Mouse (Mus musculus) kidney, embryonic 15.5 days (tissue): Measurements from ENCODE around the gene Chst3. TPM values are rescaled to one million over a fixed set of nuclear protein-coding genes. Genes with fewer than 3 reads are reported as not detected.

ENCODE experiments used
- ATAC-seq: fragments of 200-750 bp; cut with Nextera tagmentation; replicated peaks from 2 replicates; pipeline ENCODE4 v1.8.0; 2017; ENCODE audit warnings: moderate TSS enrichment; ENCODE audit not compliant: low FRiP score
- H3K27ac ChIP-seq: fragments of 300-500 bp; sonication (generic); 2 replicates; pipeline ENCODE4 v1.5.1; 2015; ENCODE audit warnings: mild to moderate bottlenecking, inconsistent platforms
- H3K27me3 ChIP-seq: fragments of 300-500 bp; sonication (generic); 2 replicates; pipeline ENCODE4 v1.6.1; 2015; ENCODE audit warnings: inconsistent platforms
- H3K36me3 ChIP-seq: fragments of 300-500 bp; sonication (generic); 2 replicates; pipeline ENCODE4 v1.6.1; 2015; ENCODE audit warnings: inconsistent platforms
- H3K4me1 ChIP-seq: fragments of 300-500 bp; sonication (generic); 2 replicates; pipeline ENCODE4 v1.6.1; 2015; ENCODE audit warnings: inconsistent platforms
- H3K4me2 ChIP-seq: fragments of 300-500 bp; sonication (generic); 2 replicates; pipeline ENCODE4 v1.6.1; 2015; ENCODE audit warnings: moderate library complexity, mild to moderate bottlenecking, inconsistent platforms
- H3K4me3 ChIP-seq: fragments of 300-500 bp; sonication (generic); replicated peaks from 2 replicates; pipeline ENCODE4 v1.5.1; 2015; ENCODE audit warnings: mild to moderate bottlenecking, inconsistent platforms
- H3K9ac ChIP-seq: fragments of 300-500 bp; sonication (generic); 2 replicates; pipeline ENCODE4 v1.6.1; 2015; ENCODE audit warnings: mild to moderate bottlenecking, inconsistent platforms
- H3K9me3 ChIP-seq: fragments of 300-500 bp; sonication (generic); replicated peaks from 2 replicates; pipeline ENCODE4 v1.6.1; 2016; ENCODE audit warnings: inconsistent platforms
- WGBS: fragments of 180-500 bp; shearing (Covaris S2); methylation state at CpG from one replicate; pipeline ENCODE4 v1.1.7; 2015; ENCODE audit warnings: mixed read lengths; 5-methylcytosine and 5-hydroxymethylcytosine counted together
- polyA plus RNA-seq: library from polyadenylated mRNA; unstranded; fragments of >200 nt; fragmentation: Nextera tagmentation; extraction: Ambion mirVana; gene quantifications from 2 replicates; pipeline ENCODE4 v1.2.1, GENCODE M21; 2015

Chst3 gene
- polyA plus RNA-seq, 1 experiment from 2014 or later: 2.0 TPM

DNA sequence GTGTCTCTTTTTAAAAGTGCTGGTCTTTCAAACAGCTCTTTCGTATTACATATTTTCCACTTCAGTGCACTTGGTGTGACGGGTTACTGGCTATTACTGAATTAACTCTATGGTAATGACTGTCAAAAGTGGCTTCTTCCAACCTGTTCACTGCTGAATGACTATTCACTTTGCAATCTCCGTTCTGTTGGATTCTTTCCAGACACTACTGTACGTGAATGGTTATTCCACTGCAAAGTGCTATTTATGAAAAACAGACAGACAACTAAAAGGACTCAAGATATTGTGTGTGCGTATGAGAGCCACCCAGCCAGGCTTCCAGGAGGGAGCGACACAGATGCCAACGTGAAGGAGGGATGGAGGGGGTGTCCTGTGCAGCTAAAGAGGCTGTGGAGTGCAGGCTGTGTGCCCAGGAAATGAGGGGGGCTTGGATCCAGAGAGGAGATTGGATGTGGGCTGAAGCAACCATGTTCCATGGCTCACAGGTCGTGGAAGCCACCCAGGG lies 7.5 kb downstream of the Chst3 start:
- H3K27me3 ChIP-seq: no peaks in the 10 kb centered on the region
- no peaks in the 10 kb centered on the region for H3K36me3 ChIP-seq
- 75% methylated on average over 8 of the region's 8 CpGs for WGBS
- H3K4me3 ChIP-seq: no peak overlapping the region
- H3K4me1 ChIP-seq: peaks cover 38% of the 10 kb centered on the region
- no peaks in the 10 kb centered on the region for H3K9me3 ChIP-seq
- no peak overlapping the region for H3K4me2 ChIP-seq
- no peak overlapping the region for H3K27ac ChIP-seq
- no peak overlapping the region for H3K9ac ChIP-seq
- ATAC-seq: no peak

DNA sequence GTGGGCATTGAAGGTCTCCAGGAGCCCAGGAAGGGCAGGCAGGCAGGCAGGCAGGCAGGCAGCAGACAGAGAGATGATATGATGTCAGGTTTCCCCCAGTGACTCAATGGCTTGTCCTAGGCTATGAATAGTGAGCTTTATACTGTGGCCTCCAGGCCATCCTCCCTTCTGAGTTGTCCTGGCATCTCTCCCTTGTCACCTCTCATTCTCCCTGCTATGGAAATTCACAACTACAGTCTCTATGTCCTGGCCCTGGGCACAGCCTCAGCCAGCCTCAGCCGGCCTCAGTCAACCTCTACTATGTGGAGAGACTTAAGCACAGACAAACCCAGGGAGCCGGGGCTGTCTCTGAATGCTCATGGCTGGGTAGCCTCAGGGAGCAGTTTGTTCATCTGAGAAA lies 8.6 kb downstream of the Chst3 start:
- Histone ChIP-seq H3K27me3 (no peaks in the 10 kb centered on the region), H3K9me3 (no peaks in the 10 kb centered on the region), H3K27ac (no peak overlapping the region), H3K36me3 (no peaks in the 10 kb centered on the region), H3K4me1 (peaks cover 46% of the 10 kb centered on the region), H3K9ac (no peak overlapping the region), H3K4me2 (no peak overlapping the region), H3K4me3 (no peak overlapping the region)
- WGBS: 79% methylated on average over 2 of the region's 2 CpGs
- no peak for ATAC-seq

DNA sequence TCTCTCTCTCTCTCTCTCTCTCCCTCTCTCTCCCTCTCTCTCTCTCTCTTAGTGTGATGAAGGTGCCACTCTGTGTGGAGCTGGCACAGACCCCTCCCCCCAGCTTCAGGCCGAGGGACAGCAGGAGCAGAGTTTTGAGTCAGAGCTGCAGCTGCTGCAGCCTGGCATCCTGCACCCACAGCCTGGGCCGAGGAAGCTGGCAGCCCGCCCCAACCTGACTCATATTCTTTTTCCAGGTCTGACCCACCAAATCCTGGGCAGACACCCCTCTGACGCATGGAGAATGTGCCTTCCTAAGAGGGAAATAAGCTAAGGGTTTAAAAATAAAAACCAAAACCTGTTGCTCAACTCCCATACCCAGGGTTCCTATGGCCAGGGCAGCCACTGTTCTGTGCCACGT lies 9.8 kb downstream of the Chst3 start:
- no peaks in the 10 kb centered on the region for H3K9me3 ChIP-seq
- WGBS: 62% methylated on average over 5 of the region's 5 CpGs
- H3K4me2 ChIP-seq: no peak overlapping the region
- no peak overlapping the region for H3K4me3 ChIP-seq
- H3K27ac ChIP-seq: 0 out of 2 replicates have a peak overlapping the region, but pooled peaks have one; percentile 18
- peaks cover 39% of the 10 kb centered on the region for H3K4me1 ChIP-seq
- ATAC-seq: no peak
- H3K36me3 ChIP-seq: no peaks in the 10 kb centered on the region
- H3K9ac ChIP-seq: no peak overlapping the region
- no peaks in the 10 kb centered on the region for H3K27me3 ChIP-seq

DNA sequence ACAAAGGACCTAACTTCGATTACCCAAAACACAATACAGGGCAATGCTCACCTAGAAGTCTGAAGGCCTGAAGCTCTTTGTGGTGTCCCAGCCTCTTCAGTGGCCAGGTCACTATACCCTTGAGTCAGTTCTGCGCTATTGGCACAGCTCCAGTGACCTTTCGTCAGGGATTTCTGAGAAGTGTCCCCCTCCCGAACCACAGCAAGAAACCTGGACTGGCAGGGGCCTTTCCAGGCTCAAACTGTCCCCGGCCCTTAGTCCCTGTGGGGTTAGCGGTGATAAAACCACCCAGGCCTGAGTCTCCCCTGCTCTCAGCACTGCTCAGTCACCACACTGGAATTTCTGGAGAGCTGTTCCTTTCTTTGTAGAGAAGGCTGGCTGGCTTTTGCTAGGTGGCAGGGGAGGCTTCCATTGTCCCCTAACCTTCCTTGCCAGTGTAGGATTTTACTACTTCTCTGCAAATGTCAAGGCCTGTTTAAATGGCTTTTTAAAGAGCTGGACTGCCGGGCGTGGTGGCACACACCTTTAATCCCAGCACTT lies 11.8 kb downstream of the Chst3 start:
- no peaks in the 10 kb centered on the region for H3K9me3 ChIP-seq
- no peak overlapping the region for H3K4me3 ChIP-seq
- whole genome bisulfite sequencing: 80% methylated on average over 8 of the region's 8 CpGs
- no peak overlapping the region for H3K4me2 ChIP-seq
- H3K27me3 ChIP-seq: no peaks in the 10 kb centered on the region
- no peak overlapping the region for H3K9ac ChIP-seq
- peak overlapping the region; percentile 24; the same call in 1 of the 2 replicates for H3K27ac ChIP-seq
- H3K4me1 ChIP-seq: peaks cover 41% of the 10 kb centered on the region
- ATAC-seq: no peak
- H3K36me3 ChIP-seq: no peaks in the 10 kb centered on the region

DNA sequence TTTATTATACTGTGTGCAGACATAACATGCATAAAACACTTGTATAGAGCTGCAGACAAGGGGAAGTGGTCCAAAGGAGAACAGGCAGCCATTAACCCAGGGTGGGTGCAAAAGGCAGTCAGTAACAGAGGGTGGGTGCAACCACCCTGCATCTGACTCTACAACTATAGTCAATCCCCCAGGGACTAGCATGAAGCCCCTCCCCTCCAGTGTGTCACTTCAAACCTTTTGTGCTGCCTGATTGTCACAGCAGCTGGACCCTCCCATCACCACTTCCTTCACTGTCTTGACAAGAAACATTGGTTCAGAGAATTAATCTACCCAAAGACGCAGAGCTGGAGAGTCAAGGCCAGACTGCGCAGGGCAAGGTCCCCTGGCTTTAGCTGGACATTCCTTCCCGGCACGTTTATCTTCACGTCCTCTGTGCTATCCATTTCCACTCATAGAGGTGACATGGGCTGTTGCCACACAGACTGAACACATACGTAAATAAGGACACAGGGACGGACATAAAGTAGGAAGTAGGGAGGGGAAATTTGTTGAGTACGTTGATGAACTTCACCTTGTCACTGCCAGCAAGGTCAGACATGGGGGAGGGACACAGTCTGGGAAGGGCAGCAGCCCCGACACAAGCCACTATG lies 13.3 kb downstream of the Chst3 start:
- WGBS: 37% methylated on average over 9 of the region's 9 CpGs
- no peak overlapping the region for H3K4me3 ChIP-seq
- no peaks in the 10 kb centered on the region for H3K36me3 ChIP-seq
- ATAC-seq: no peak
- peaks cover 41% of the 10 kb centered on the region for H3K4me1 ChIP-seq
- no peak overlapping the region for H3K27ac ChIP-seq
- H3K27me3 ChIP-seq: no peaks in the 10 kb centered on the region
- H3K9ac ChIP-seq: no peak overlapping the region
- no peak overlapping the region for H3K4me2 ChIP-seq
- H3K9me3 ChIP-seq: no peaks in the 10 kb centered on the region

DNA sequence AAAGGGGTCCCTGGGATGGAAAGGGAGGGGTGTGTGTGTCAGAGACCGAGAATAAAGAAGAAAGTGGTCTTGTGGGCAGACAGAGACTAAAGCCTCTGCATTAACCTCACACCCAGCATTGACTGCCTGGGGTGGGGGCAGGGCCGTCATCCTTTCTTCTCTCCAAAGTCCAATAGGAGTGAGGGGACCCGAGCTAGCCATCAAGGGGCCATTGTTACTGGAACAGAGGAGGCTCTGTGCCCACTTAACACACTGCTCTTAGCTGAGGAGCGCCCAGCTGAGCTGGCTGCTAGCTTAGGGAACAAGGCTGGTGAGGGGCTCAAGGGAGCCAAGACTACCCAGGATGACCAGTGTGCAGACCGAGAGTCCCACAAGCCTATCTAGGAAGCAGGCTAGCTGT lies 16.3 kb downstream of the Chst3 start:
- Histone ChIP-seq H3K9ac (no peak overlapping the region), H3K27ac (peak overlapping the region; percentile 84), H3K9me3 (no peaks in the 10 kb centered on the region), H3K4me3 (no peak overlapping the region), H3K36me3 (no peaks in the 10 kb centered on the region), H3K4me2 (no peak overlapping the region), H3K4me1 (peaks cover 34% of the 10 kb centered on the region), H3K27me3 (no peaks in the 10 kb centered on the region)
- WGBS: 37% methylated on average over 5 of the region's 5 CpGs
- 0 out of 2 replicates have a peak, but pooled peaks have one; percentile 23 for ATAC-seq

DNA sequence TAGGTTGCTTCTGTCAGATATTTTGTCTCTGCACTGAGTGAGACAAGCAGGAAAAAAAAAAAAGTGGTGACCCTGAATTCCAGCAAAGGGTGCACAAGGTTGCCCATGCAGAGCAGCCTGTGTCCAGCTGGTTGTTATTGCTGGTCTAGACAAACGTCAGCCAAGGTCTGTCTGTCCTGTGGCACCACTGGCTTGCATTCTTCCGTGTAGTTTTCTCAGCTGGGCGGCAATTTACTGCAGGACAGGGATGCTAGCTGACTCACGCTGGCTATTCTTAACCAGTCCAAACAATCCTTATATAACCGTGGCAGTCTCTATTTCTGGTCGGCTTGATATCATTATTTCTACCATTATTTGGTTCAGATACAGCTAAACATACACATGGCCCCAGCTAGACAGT lies 18.1 kb downstream of the Chst3 start:
- H3K9me3 ChIP-seq: no peaks in the 10 kb centered on the region
- WGBS: 64% methylated on average over 6 of the region's 6 CpGs
- H3K9ac ChIP-seq: no peak overlapping the region
- no peaks in the 10 kb centered on the region for H3K36me3 ChIP-seq
- H3K4me1 ChIP-seq: peaks cover 44% of the 10 kb centered on the region
- H3K4me3 ChIP-seq: no peak overlapping the region
- no peak for ATAC-seq
- no peak overlapping the region for H3K27ac ChIP-seq
- H3K4me2 ChIP-seq: no peak overlapping the region
- H3K27me3 ChIP-seq: no peaks in the 10 kb centered on the region

DNA sequence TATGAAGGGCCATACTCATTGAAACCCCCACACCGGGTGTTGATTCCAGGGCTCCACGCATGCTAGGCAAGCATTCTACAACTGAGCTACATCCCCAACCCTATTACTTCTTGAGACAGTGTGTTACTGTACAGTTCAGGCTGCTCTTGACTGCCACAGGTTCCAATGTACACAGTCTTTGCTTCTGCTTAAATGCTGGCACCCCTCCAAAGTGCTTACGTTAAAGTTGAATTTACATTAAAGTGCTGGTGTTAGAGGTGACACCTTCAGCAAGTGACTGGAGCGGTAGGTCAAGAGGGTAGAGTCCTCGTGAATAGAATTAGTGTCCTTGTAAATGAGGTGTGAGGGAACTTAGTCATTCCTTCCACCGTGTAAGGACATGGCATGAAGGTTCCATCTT lies 19.7 kb downstream of the Chst3 start:
- no peak overlapping the region for H3K9ac ChIP-seq
- H3K9me3 ChIP-seq: no peaks in the 10 kb centered on the region
- no peak overlapping the region for H3K4me3 ChIP-seq
- no peaks in the 10 kb centered on the region for H3K36me3 ChIP-seq
- no peaks in the 10 kb centered on the region for H3K27me3 ChIP-seq
- H3K4me1 ChIP-seq: peaks cover 50% of the 10 kb centered on the region
- no peak overlapping the region for H3K27ac ChIP-seq
- H3K4me2 ChIP-seq: no peak overlapping the region
- WGBS: 83% methylated on average over 6 of the region's 6 CpGs
- no peak for ATAC-seq

DNA sequence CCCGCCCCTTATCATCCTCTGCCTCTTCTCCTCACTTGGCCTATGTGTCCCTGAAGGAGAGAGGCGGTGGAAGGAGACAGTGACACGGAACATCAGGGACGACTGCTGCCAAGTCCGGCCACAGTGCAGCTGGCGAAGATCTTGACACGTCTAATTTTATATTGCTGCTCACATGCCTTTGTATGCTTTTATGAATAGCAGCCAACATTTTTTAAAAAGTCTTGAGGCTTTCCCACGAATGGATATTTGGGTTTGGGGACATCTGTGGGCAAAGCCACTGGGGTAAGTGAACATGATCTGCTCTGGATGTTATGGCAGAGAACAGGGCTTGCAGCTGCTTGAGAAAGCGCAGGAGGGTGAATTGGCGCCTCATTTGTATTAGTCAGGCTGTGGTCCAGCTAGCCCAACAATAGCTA lies 21.6 kb downstream of the Chst3 start:
- 65% methylated on average over 10 of the region's 10 CpGs for WGBS
- ATAC-seq: no peak
- no peak overlapping the region for H3K4me2 ChIP-seq
- H3K36me3 ChIP-seq: no peaks in the 10 kb centered on the region
- peaks cover under 1% of the 10 kb centered on the region; the same call in 1 of the 2 replicates for H3K27me3 ChIP-seq
- H3K4me1 ChIP-seq: peaks cover 46% of the 10 kb centered on the region
- no peaks in the 10 kb centered on the region for H3K9me3 ChIP-seq
- peak overlapping the region; percentile 46; the same call in 1 of the 2 replicates for H3K27ac ChIP-seq
- H3K9ac ChIP-seq: no peak overlapping the region
- no peak overlapping the region for H3K4me3 ChIP-seq

DNA sequence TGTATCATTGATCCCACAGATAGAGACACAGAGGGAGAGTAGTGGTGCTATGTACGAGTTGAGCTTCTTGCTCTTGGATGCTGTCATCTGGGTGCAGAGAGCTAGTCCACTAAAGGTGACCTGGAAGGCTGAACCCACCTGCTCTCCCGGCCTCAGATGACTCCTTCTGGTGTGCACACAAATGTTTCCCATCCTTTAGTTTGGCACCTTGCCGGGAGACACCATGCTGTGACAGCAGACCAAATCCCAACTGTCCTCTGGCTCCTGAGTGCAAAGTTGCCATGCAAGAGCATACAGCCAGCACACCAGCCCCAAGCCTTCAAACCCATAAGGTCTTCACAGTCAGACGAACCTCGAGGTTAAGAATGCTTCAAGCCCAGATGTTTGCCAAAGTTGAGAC lies 22.1 kb downstream of the Chst3 start:
- 64% methylated on average over 5 of the region's 5 CpGs for WGBS
- Histone ChIP-seq H3K9ac (no peak overlapping the region), H3K4me2 (no peak overlapping the region), H3K4me3 (no peak overlapping the region), H3K4me1 (peaks cover 48% of the 10 kb centered on the region), H3K9me3 (no peaks in the 10 kb centered on the region), H3K27ac (no peak overlapping the region; the same call in 1 of the 2 replicates), H3K36me3 (no peaks in the 10 kb centered on the region), H3K27me3 (peaks cover 4% of the 10 kb centered on the region; the same call in 1 of the 2 replicates)
- no peak for ATAC-seq

DNA sequence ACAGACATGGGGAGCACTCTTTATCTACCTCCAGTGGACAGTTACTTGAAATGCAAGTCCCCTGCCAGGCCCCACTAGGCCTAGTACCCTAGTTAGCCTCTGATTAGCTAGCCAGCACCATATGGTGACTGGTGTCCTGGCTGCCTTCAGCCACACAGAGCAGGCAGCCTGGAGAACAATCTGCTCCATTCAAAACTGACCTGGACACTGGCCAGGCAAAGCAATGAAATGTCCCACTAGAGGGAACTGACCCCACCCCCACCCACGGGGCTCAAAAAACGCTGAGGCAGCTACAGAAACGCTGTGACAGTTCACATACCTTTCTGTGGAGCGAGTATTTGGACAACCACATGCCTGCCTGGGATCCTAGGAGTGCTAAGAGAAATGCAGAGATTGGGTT lies 24.0 kb downstream of the Chst3 start:
- Histone ChIP-seq H3K9me3 (no peaks in the 10 kb centered on the region), H3K4me3 (no peak overlapping the region), H3K36me3 (no peaks in the 10 kb centered on the region), H3K27me3 (peaks cover 13% of the 10 kb centered on the region; the same call in 1 of the 2 replicates), H3K9ac (no peak overlapping the region), H3K4me2 (0 out of 2 replicates have a peak overlapping the region, but pooled peaks have one; percentile 10), H3K4me1 (peaks cover 51% of the 10 kb centered on the region), H3K27ac (peak overlapping the region; percentile 71)
- 31% methylated on average over 4 of the region's 4 CpGs for WGBS
- ATAC-seq: no peak

DNA sequence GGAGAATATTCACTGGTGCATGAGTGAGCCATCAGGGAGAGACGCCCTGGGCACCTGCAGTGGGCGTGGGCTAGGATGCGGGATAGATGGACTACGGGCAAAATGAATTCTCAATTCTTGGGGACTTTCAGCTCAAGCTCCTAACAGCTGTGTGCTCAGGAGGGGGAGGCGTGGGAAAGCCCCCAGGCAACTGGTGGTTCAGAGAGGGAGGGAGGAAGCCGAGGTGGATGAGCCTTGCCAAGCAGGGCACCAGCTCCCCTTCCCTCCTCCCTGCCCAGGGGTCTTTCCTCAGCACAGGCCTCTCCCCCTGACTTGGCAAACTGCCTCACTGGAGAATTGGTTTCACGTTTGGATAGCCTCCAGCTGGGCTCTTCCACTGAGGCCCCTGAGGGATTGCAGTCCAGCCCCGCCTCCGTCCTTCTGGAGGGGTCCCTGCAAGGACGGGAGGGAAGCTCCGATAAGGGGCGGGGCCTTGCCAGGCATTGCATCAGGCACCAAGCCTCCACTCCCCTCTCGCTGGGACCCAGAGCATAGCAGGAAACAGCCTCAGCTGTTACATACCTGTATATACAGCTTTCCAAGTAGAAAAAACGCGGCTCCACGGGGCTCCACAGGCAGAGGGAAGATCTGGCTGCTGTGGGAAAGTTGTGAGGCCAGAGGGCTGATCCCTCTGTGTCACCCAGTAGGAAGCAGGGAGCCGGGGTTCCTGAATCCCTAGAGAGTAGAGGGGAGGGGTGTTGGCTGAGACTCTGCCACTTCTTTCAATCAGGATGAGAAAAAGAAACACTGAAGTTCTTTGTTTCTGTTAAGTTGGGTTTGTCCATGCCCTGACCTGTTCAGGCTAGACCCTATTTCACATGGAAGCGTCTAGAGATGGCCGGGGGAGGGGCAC lies 25.3 kb downstream of the Chst3 start:
- Histone ChIP-seq H3K9me3 (no peaks in the 10 kb centered on the region), H3K27me3 (peaks cover 13% of the 10 kb centered on the region; the same call in 1 of the 2 replicates), H3K36me3 (no peaks in the 10 kb centered on the region), H3K4me3 (peak overlapping the region; percentile 8), H3K9ac (no peak overlapping the region), H3K4me1 (peaks cover 51% of the 10 kb centered on the region), H3K4me2 (peak overlapping the region; percentile 48), H3K27ac (peak overlapping the region; percentile 61)
- peak; percentile 90 for ATAC-seq
- WGBS: 6% methylated on average over 19 of the region's 19 CpGs
